Mouse (Mus musculus) kidney, adult 2 months (tissue): Measurements from ENCODE around the gene Kif12.

Experiments used
- CTCF ChIP-seq: fragments of 200-500 bp; conservative IDR thresholded peaks from 2 replicates; pipeline ENCODE4 v1.5.1; 2011; ENCODE audit warnings: low read depth, mild to moderate bottlenecking, control low read depth, low read length, moderate library complexity, mixed read lengths; ENCODE audit not compliant: insufficient read depth, insufficient read length
- POLR2A ChIP-seq: fragments of 200-500 bp; IDR thresholded peaks from one replicate; pipeline ENCODE4 v1.6.1; 2011; ENCODE audit warnings: low read depth, low read length, control low read depth

DNA sequence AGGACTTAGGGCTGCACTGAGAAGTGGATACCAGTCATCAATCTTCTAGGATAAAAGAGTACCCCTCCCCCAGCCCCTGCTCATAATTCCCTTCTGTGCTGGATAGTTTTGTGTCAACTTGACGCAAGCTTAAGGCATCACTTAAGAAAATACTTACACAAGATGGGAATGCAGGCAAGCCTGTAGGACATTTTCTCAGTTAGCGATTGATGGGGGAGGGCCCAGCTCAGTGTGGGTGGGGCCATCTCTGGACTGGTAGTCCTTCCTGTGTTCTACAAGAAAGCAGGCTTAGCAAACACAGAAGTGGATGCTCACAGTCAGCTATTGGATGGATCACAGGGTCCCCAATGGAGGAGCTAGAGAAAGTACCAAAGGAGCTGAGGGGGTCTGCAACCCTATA lies 22.4 kb upstream of the Kif12 start:
- no peak for TF ChIP-seq CTCF
- no peak for TF ChIP-seq POLR2A
